Mouse (Mus musculus): ENCODE measurements around the gene Robo1. TPM values are rescaled to one million over a fixed set of nuclear protein-coding genes. Genes with fewer than 3 reads are reported as not detected.

Gene Robo1
- not detected for polyA plus RNA-seq (2017; shearing (Covaris generic))

- no peak for ATAC-seq
Measured at GRCm38 (mm10) chr16:72307537-72308330, at the start of gene Robo1. Robo1 (plus strand) TSS chr16:72308306.

- ATAC-seq = no peak
Measured at GRCm38 (mm10) chr16:72267839-72268238, 40.3 kb upstream of the Robo1 start.

- ATAC-seq = no peak
Measured at GRCm38 (mm10) chr16:72276390-72277074, 31.6 kb upstream of the Robo1 start.

GRCm38 (mm10) chr16:72308331-72308668, 194 bp downstream of the Robo1 start:
- no peak for ATAC-seq

- no peak for ATAC-seq
Measured at GRCm38 (mm10) chr16:72327321-72327720, 19.2 kb downstream of the Robo1 start.

GRCm38 (mm10) chr16:72328579-72328978, 20.5 kb downstream of the Robo1 start:
- no peak for ATAC-seq

- ATAC-seq = no peak
Measured at GRCm38 (mm10) chr16:72337757-72338156, 29.7 kb downstream of the Robo1 start.

GRCm38 (mm10) chr16:72350422-72350821, 42.3 kb downstream of the Robo1 start:
- ATAC-seq = no peak

GRCm38 (mm10) chr16:72356515-72357357, 48.6 kb downstream of the Robo1 start:
- no peak for ATAC-seq

GRCm38 (mm10) chr16:72376896-72377295, 68.8 kb downstream of the Robo1 start:
- no peak for ATAC-seq

GRCm38 (mm10) chr16:72381819-72382218, 73.7 kb downstream of the Robo1 start:
- ATAC-seq = no peak

- ATAC-seq = no peak
Measured at GRCm38 (mm10) chr16:72383566-72383965, 75.5 kb downstream of the Robo1 start.

GRCm38 (mm10) chr16:72393512-72393911, 85.4 kb downstream of the Robo1 start:
- ATAC-seq = no peak

- ATAC-seq = no peak
Measured at GRCm38 (mm10) chr16:72398811-72399210, 90.7 kb downstream of the Robo1 start.

GRCm38 (mm10) chr16:72402381-72402780, 94.3 kb downstream of the Robo1 start:
- ATAC-seq = no peak

- ATAC-seq = no peak
Measured at GRCm38 (mm10) chr16:72409820-72410219, 101.7 kb downstream of the Robo1 start.

GRCm38 (mm10) chr16:72411669-72412270, 103.7 kb downstream of the Robo1 start:
- no peak for ATAC-seq

GRCm38 (mm10) chr16:72412879-72413278, 104.8 kb downstream of the Robo1 start:
- no peak for ATAC-seq

- ATAC-seq = no peak
Measured at GRCm38 (mm10) chr16:72419328-72420066, 111.4 kb downstream of the Robo1 start.

GRCm38 (mm10) chr16:72422426-72422825, 114.3 kb downstream of the Robo1 start:
- no peak for ATAC-seq

- no peak for ATAC-seq
Measured at GRCm38 (mm10) chr16:72434396-72434795, 126.3 kb downstream of the Robo1 start.
